Mouse (Mus musculus) G1E (cell line): ENCODE measurements around the gene Olfr1501. TPM values are rescaled to one million over a fixed set of nuclear protein-coding genes. Genes with fewer than 3 reads are reported as not detected.
"Not testable (repeated sequence)": the region's sequence is repeated elsewhere in the genome, so short reads cannot be mapped to it uniquely, and the experiment has no call there.

ENCODE experiments used
- ATAC-seq: 2 replicates; pipeline ENCODE4 v1.8.0; 2016; ENCODE audit warnings: mild to moderate bottlenecking; ENCODE audit not compliant: insufficient number of reproducible peaks, poor library complexity, low FRiP score, severe bottlenecking; ENCODE audit errors: extremely low read depth
- DNase-seq: peaks from one replicate; pipeline ENCODE4 v3.0.0; 2012; ENCODE audit warnings: low spot score
- H3K27me3 ChIP-seq: 2 replicates; pipeline ENCODE4 v1.6.1; 2012; ENCODE audit warnings: mild to moderate bottlenecking, low read length, inconsistent platforms; ENCODE audit not compliant: insufficient read depth
- H3K36me3 ChIP-seq: replicated peaks from 2 replicates; pipeline ENCODE3; 2012; ENCODE audit warnings: mild to moderate bottlenecking, inconsistent platforms
- H3K4me1 ChIP-seq: 2 replicates; pipeline ENCODE4 v1.6.1; 2012; ENCODE audit warnings: low read depth, low read length, inconsistent platforms, mixed read lengths; ENCODE audit not compliant: insufficient read depth
- H3K4me3 ChIP-seq: 2 replicates; pipeline ENCODE4 v1.5.1; 2012; ENCODE audit warnings: low read depth, mild to moderate bottlenecking, inconsistent platforms, low read length, moderate library complexity, mixed read lengths
- H3K9me3 ChIP-seq: replicated peaks from 2 replicates; pipeline ENCODE4 v1.6.1; 2012; ENCODE audit warnings: inconsistent platforms
- CTCF ChIP-seq: IDR thresholded peaks from 2 replicates; pipeline ENCODE4 v1.5.1; 2012; ENCODE audit warnings: low read depth, low read length, inconsistent platforms, mixed read lengths
- GATA1 ChIP-seq: IDR thresholded peaks from 2 replicates; pipeline ENCODE4 v1.6.1; 2012; ENCODE audit warnings: borderline replicate concordance, low read length, inconsistent platforms, mixed read lengths
- GATA2 ChIP-seq: IDR thresholded peaks from 2 replicates; pipeline ENCODE4 v1.6.1; 2012; ENCODE audit warnings: low read depth, low read length, inconsistent platforms, borderline replicate concordance
- POLR2AphosphoS5 ChIP-seq: IDR thresholded peaks from 2 replicates; pipeline ENCODE4 v1.6.1; 2012; ENCODE audit warnings: low read depth, low read length, inconsistent platforms; ENCODE audit not compliant: insufficient replicate concordance
- TAL1 ChIP-seq: conservative IDR thresholded peaks from 2 replicates; pipeline ENCODE4 v1.6.1; 2012; ENCODE audit warnings: low read depth, low read length, inconsistent platforms, mixed read lengths
- polyA plus RNA-seq: library from polyadenylated mRNA; stranded (reverse); fragments of >175 nt; gene quantifications from 2 replicates; pipeline ENCODE4 v1.2.3, GENCODE M21; 2012
- total RNA-seq, 2 experiments: library from RNA; stranded (forward) in 1 of 2; stranded (reverse) in 1 of 2; fragments of 200-1000 nt in 1 of 2; fragments of >200 nt in 1 of 2; fragmentation: Nextera tagmentation in 1 of 2; gene quantifications; 2 replicates each; pipeline ENCODE4 v1.2.3; 2014 to 2017

Olfr1501 gene
- total RNA-seq (2014; fragmentation: Nextera tagmentation) (not detected in 2 replicates), total RNA-seq (2017) (0.05 TPM in 1 of 2 replicates, not detected in the other), polyA plus RNA-seq (not detected in 2 replicates)

DNA sequence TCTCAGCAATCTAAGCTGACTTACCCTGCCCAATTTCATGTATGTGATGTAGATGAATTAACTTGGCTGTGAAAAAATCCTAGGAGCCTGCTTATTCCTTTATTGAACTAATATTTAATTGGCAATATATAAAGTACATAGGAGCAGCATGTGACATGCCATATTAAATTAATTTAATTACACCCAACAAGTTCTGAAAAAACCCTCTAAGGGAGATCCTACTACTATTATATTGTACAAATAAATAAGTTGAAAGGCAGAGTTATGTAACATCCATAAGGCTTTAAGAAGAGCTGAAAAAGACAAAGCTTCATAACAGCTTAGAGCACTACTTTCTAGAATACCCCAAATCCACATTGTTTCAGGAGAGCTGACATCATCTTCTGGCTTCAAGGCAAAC, at the start of gene Olfr1501:
TSS of gene Olfr1501 (minus strand) at position 101 of the 400 bp plus-strand sequence.
- not testable (repeated sequence) for H3K36me3 ChIP-seq, DNase-seq, ATAC-seq, H3K9me3 ChIP-seq, H3K4me3 ChIP-seq, H3K4me1 ChIP-seq, H3K27me3 ChIP-seq

DNA sequence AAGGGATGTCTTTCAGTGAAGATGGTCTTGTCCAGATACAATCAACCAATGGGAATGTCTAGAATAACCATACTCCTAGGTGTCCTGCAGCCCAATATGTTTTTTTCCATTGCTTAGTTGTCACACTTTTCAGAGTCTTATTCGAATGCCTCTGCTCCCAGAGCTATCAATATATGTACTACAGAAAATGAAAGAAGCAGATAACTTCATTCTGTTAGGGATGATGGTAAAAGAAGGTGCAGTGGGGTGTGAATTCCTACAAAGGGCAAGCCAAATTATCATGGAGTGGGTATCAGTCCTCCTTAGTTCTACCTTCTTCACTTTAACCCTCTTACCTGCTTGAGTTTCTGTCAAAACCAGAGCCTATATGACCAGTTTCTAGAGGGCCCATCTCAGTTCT, 47.3 kb upstream of the Olfr1501 start, which contains the start of gene Olfr1504:
TSS of gene Olfr1504 (minus strand) at position 101 of the 400 bp plus-strand sequence.
- no peaks in the 10 kb centered on the region for H3K27me3 ChIP-seq
- no peaks in the 10 kb centered on the region for H3K36me3 ChIP-seq
- no peak within 1 kb of the TSS for H3K4me3 ChIP-seq
- no peaks in the 10 kb centered on the region for H3K9me3 ChIP-seq
- ATAC-seq = no peak
- DNase-seq = no peak
- no peak for TF ChIP-seq CTCF
- no peaks in the 10 kb centered on the region for H3K4me1 ChIP-seq

DNA sequence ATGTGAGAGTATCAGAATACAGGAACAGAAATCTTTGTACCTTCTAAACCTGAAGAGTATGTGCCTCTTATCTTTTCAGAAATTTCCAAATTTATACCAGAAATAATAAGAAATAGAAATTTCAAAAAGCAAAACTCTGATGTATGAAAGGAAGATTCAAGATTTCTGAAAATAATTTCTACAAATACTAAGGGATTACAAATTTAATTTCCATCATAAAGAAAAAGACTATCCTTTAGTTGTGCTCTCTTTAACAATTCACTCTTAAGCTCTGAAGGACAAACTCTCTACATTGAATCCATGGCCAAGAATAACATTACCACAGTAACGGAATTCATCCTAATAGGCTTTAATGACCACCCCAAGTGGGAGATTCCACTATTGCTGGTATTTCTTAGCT, 11.0 kb upstream of the Olfr1501 start, which contains the start of gene Olfr1502:
TSS of gene Olfr1502 (plus strand) at position 301 of the 400 bp plus-strand sequence.
- H3K9me3 ChIP-seq = no peaks in the 10 kb centered on the region
- H3K4me3 ChIP-seq = no peak within 1 kb of the TSS
- H3K4me1 ChIP-seq = no peaks in the 10 kb centered on the region
- H3K36me3 ChIP-seq = no peaks in the 10 kb centered on the region
- DNase-seq (no peak), ATAC-seq (no peak)
- TF ChIP-seq CTCF (no peak), GATA2 (no peak), POLR2AphosphoS5 (no peak), TAL1 (no peak), GATA1 (no peak)
- H3K27me3 ChIP-seq = no peaks in the 10 kb centered on the region

DNA sequence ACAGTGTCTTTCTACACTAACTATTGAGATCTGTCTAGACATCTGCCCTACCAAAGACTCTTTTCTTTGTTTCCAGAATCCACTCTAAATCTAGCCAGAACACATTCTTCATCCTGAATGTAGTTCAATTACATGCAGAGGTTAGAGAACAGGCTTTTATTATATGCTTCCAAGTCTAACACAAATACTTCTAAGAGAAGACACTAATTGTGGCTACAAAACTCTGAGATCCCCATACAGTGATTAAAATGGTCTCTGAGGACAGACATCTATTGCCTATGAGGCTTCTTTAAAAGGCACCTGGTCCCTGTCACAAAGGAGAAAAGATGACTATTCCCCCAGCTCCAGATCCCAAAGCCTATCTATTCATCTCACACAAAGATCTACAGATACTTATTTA, 20.1 kb downstream of the Olfr1501 start, which contains the start of gene Olfr1500:
TSS of gene Olfr1500 (minus strand) at position 101 of the 400 bp plus-strand sequence.
- DNase-seq = no peak

DNA sequence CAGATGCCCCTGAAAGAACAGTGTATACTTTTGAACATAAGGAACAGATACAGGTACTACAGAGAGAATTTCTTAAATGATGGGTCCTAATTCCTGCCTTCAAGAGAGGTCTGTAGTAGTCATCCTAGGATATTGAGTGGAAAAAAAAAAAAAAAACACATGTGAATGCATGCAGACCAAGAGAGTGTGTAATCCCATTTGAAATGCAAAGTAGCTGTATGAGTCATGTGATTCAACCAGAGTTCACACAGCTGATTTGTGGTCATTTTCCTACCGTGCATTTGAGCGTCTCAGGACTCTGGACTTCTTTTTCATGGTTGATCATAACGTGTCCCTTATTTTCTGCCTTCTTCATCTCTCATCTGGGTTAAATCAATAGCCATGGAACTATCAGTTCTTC, 22.0 kb downstream of the Olfr1501 start:
- no peaks in the 10 kb centered on the region for H3K9me3 ChIP-seq
- TF ChIP-seq TAL1 (no peak), POLR2AphosphoS5 (no peak), GATA1 (no peak), CTCF (no peak), GATA2 (no peak)
- no peaks in the 10 kb centered on the region for H3K27me3 ChIP-seq
- H3K4me1 ChIP-seq = no peaks in the 10 kb centered on the region
- DNase-seq = no peak
- no peaks in the 10 kb centered on the region for H3K36me3 ChIP-seq
- no peak overlapping the region for H3K4me3 ChIP-seq
- no peak for ATAC-seq

More for the DNA sequence above, 20.1 kb downstream of the Olfr1501 start, which contains the start of gene Olfr1500:
- Histone ChIP-seq H3K9me3 (no peaks in the 10 kb centered on the region), H3K36me3 (no peaks in the 10 kb centered on the region), H3K27me3 (no peaks in the 10 kb centered on the region), H3K4me3 (no peak within 1 kb of the TSS), H3K4me1 (no peaks in the 10 kb centered on the region)
- ATAC-seq = no peak
- TF ChIP-seq POLR2AphosphoS5 (no peak), TAL1 (no peak), CTCF (no peak), GATA1 (no peak)

DNA sequence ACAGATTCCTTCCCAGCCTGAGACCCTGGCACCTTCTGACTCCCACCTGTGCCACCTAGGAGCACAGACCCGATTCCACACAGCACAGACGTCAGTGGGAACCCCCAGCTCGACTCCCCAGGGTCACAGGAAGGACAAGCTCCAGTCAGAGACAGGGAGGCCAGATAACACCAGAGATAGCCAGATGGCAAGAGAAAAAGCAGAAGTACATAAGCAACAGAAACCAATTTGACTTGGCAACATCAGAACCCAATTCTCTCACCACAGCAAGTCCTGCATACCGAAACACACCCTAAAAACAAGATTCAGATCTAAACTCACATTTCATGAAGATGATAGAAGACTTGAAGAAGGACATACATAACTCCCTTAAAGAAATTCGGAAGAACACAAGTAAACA, 29.6 kb downstream of the Olfr1501 start:
- DNase-seq = no peak
- Histone ChIP-seq H3K4me3 (no peak overlapping the region), H3K27me3 (no peaks in the 10 kb centered on the region), H3K4me1 (peaks cover 2% of the 10 kb centered on the region; the same call in 1 of the 2 replicates), H3K9me3 (no peaks in the 10 kb centered on the region), H3K36me3 (no peaks in the 10 kb centered on the region)
- TF ChIP-seq GATA1 (no peak), GATA2 (no peak), CTCF (no peak), POLR2AphosphoS5 (no peak), TAL1 (no peak)
- no peak for ATAC-seq

DNA sequence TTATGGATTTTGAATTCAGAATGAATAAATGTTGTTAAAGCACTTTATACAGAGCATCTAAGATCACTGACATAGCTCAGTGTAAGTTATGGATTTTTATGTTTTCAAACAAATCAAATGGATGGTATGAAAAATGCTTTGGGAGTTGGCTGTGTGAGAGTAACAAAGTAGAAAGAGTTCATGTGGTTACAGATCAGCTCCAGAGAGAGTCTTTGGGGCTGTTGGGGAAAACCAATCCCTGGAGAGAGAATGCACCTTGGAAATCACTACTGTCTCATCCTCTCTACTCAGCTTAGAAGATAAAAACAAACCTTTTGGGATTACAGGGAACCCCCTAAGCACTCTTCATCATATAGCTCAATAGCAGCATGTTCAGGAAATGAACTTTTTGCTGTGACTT, 31.1 kb downstream of the Olfr1501 start, which contains the start of gene Olfr1499:
TSS of gene Olfr1499 (minus strand) at position 101 of the 400 bp plus-strand sequence.
- DNase-seq (no peak), ATAC-seq (no peak)
- TF ChIP-seq POLR2AphosphoS5 (no peak), GATA2 (no peak), TAL1 (no peak), GATA1 (no peak), CTCF (no peak)
- peaks cover 2% of the 10 kb centered on the region; the same call in 1 of the 2 replicates for H3K4me1 ChIP-seq
- H3K4me3 ChIP-seq = no peak within 1 kb of the TSS
- H3K27me3 ChIP-seq = no peaks in the 10 kb centered on the region
- no peaks in the 10 kb centered on the region for H3K36me3 ChIP-seq
- H3K9me3 ChIP-seq = no peaks in the 10 kb centered on the region
